8 mouse cellular contexts compared by ENCODE assay signal in genomic region chr14:86781553-86782273, GRCm38 (mm10).
DNase-seq lines count a peak whose midpoint lies in the region; ATAC-seq lines count a peak whose summit lies in the region.

No protein-coding gene starts in this region.

- no peaks in the 10 kb centered on the region for H3K27me3 ChIP-seq in midbrain, embryonic 12.5 days
- H3K27me3 ChIP-seq in midbrain, embryonic 16.5 days (ENCODE audit: control insufficient read depth, insufficient read depth, low read depth, low read length) = no peaks in the 10 kb centered on the region
- no peaks in the 10 kb centered on the region for H3K27me3 ChIP-seq in forebrain, embryonic 15.5 days

- WGBS in midbrain, embryonic 12.5 days = 64% methylated on average over 6 of the region's 6 CpGs
- WGBS in midbrain, embryonic 16.5 days = 56% methylated on average over 6 of the region's 6 CpGs
- 56% methylated on average over 6 of the region's 6 CpGs for WGBS in forebrain, embryonic 15.5 days

- H3K4me3 ChIP-seq in midbrain, embryonic 12.5 days = no peak overlapping the region
- no peak overlapping the region for H3K4me3 ChIP-seq in midbrain, embryonic 16.5 days (ENCODE audit: low read depth, low read length)
- no peak overlapping the region for H3K4me3 ChIP-seq in forebrain, embryonic 15.5 days

- H3K36me3 ChIP-seq in midbrain, embryonic 12.5 days = no peaks in the 10 kb centered on the region
- no peaks in the 10 kb centered on the region for H3K36me3 ChIP-seq in midbrain, embryonic 16.5 days (ENCODE audit: control insufficient read depth, insufficient read depth, low read length)
- no peaks in the 10 kb centered on the region for H3K36me3 ChIP-seq in forebrain, embryonic 15.5 days

- H3K4me1 ChIP-seq in midbrain, embryonic 12.5 days = peaks cover under 1% of the 10 kb centered on the region; the same call in 1 of the 2 replicates
- no peaks in the 10 kb centered on the region for H3K4me1 ChIP-seq in midbrain, embryonic 16.5 days (ENCODE audit: control insufficient read depth, insufficient read depth, low read length)
- peaks cover under 1% of the 10 kb centered on the region; the same call in 1 of the 2 replicates for H3K4me1 ChIP-seq in forebrain, embryonic 15.5 days

- no peaks in the 10 kb centered on the region for H3K9me3 ChIP-seq in midbrain, embryonic 12.5 days
- H3K9me3 ChIP-seq in midbrain, embryonic 16.5 days (replicated peaks; ENCODE audit: control insufficient read depth, low read length, poor library complexity, severe bottlenecking) = no peaks in the 10 kb centered on the region
- H3K9me3 ChIP-seq in forebrain, embryonic 15.5 days = no peaks in the 10 kb centered on the region

- no peak overlapping the region for H3K4me2 ChIP-seq in midbrain, embryonic 12.5 days (replicated peaks)
- no peak overlapping the region for H3K4me2 ChIP-seq in midbrain, embryonic 16.5 days (ENCODE audit: low read length)
- H3K4me2 ChIP-seq in forebrain, embryonic 15.5 days (replicated peaks) = no peak overlapping the region

- H3K9ac ChIP-seq in midbrain, embryonic 12.5 days (replicated peaks) = no peak overlapping the region
- no peak overlapping the region for H3K9ac ChIP-seq in midbrain, embryonic 16.5 days (ENCODE audit: low read depth, low read length)
- no peak overlapping the region for H3K9ac ChIP-seq in forebrain, embryonic 15.5 days (replicated peaks)

- peak; percentile 49 for DNase-seq in MN1 (ENCODE audit: low spot score)
- DNase-seq in c-Kit-positive CD71-positive TER-119-negative erythroid progenitor cells, embryonic 14.5 days (ENCODE audit: low read depth) = peak; percentile 36
- peak; percentile 41 for DNase-seq in kidney, postnatal 14 days
- DNase-seq in lung, postnatal 4 days = peak; percentile 27 to 31
- DNase-seq in urinary bladder, adult 2 months (ENCODE audit: low spot score) = no peak

- no peak overlapping the region for H3K27ac ChIP-seq in midbrain, embryonic 12.5 days (replicated peaks)
- no peak overlapping the region for H3K27ac ChIP-seq in midbrain, embryonic 16.5 days (ENCODE audit: low read length)
- no peak overlapping the region for H3K27ac ChIP-seq in forebrain, embryonic 15.5 days (replicated peaks)

- ATAC-seq in midbrain, embryonic 12.5 days (ENCODE audit: low FRiP score, low read depth) = peak; percentile 73
- no peak for ATAC-seq in midbrain, embryonic 16.5 days
- peak; percentile 80 for ATAC-seq in forebrain, embryonic 15.5 days (replicated peaks)
